Mouse (Mus musculus): ENCODE measurements at regions not wholly inside any gene's neighbourhood (a gene's known extent, or its start where the extent isn't known, plus 50 kb on each side); places are given as distances from the start of the nearest gene placed in this dataset.

DNA sequence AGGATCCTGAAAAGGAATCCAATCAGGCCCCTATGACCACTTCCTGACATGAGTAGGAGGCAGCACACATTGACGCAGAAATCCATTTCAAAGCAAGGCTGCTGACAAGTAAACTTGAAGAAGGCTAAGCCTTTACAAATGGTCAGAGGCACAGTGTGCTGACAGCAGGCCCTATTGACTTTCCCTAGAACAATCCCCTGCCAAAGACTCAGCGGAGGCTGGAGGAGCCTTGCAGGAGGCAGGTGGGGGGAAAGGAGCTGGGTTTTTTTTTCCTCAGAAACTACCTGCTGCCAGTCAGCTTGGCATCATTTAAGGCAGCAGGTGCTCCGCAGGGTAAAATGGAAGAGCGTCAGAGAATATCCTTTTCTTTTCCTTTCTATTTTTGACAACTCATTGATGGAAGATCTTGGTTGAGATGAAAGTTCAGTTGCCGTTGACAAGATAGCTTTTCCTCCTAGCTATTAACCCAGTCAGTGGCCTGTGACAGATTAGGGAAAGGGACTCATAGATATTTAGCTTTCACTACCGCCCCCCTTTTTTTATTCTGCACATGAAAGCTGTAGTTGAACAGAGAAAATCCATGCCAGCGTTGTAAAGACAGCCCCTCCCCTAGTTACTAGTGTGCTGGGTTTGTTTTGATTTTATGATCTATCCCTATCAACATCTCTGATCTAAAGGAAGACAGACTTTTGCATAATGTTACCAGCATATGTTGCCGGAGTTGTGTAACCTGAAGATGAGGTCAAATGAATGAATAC, 210.6 kb downstream of the Csnka2ip start:
- no peak overlapping the region for H3K9ac ChIP-seq (ENCODE audit: low read length)
- H3K4me2 ChIP-seq (ENCODE audit: low read depth): no peak overlapping the region
- no peaks in the 10 kb centered on the region for H3K9me3 ChIP-seq (ENCODE audit: control insufficient read depth, low read length)
- 69% methylated on average over 8 of the region's 8 CpGs for WGBS
- H3K27ac ChIP-seq (ENCODE audit: low read depth, low read length): no peak overlapping the region
- no peaks in the 10 kb centered on the region for H3K36me3 ChIP-seq (ENCODE audit: control insufficient read depth, insufficient read depth, low read length)
- H3K27me3 ChIP-seq (ENCODE audit: control insufficient read depth, insufficient read depth, low read length): no peaks in the 10 kb centered on the region
- no peaks in the 10 kb centered on the region for H3K4me1 ChIP-seq (ENCODE audit: control insufficient read depth, insufficient read depth, low read length)
- H3K4me3 ChIP-seq (ENCODE audit: low read depth, low read length): no peak overlapping the region
- ATAC-seq (ENCODE audit: insufficient read depth, low FRiP score, low TSS enrichment): no peak
- DNase-seq (ENCODE audit: low spot score): no peak

- Histone ChIP-seq H3K9ac (ENCODE audit: low read length) (no peak overlapping the region), H3K27me3 (ENCODE audit: control insufficient read depth, insufficient read depth, low read length) (no peaks in the 10 kb centered on the region), H3K4me3 (ENCODE audit: low read depth, low read length) (no peak overlapping the region), H3K36me3 (ENCODE audit: control insufficient read depth, insufficient read depth, low read length) (no peaks in the 10 kb centered on the region), H3K27ac (ENCODE audit: low read depth, low read length) (no peak overlapping the region), H3K4me2 (ENCODE audit: low read depth) (no peak overlapping the region), H3K4me1 (ENCODE audit: control insufficient read depth, insufficient read depth, low read length) (no peaks in the 10 kb centered on the region), H3K9me3 (ENCODE audit: control insufficient read depth, low read length) (no peaks in the 10 kb centered on the region)
- no peak for ATAC-seq (ENCODE audit: insufficient read depth, low FRiP score, low TSS enrichment)
- DNase-seq (ENCODE audit: low spot score): no peak
- WGBS: 80% methylated on average over 13 of the region's 13 CpGs
Measured at GRCm38 (mm10) chr16:64368608-64369399, 233.4 kb downstream of the Csnka2ip start.

GRCm38 (mm10) chr16:64347940-64348339, 254.3 kb downstream of the Csnka2ip start:
- ATAC-seq (ENCODE audit: insufficient read depth, low FRiP score, low TSS enrichment) (no peak), DNase-seq (ENCODE audit: low spot score) (no peak)
- no peaks in the 10 kb centered on the region for H3K4me1 ChIP-seq (ENCODE audit: control insufficient read depth, insufficient read depth, low read length)
- 69% methylated on average over 10 of the region's 10 CpGs for WGBS
- no peaks in the 10 kb centered on the region for H3K36me3 ChIP-seq (ENCODE audit: control insufficient read depth, insufficient read depth, low read length)
- H3K4me3 ChIP-seq (ENCODE audit: low read depth, low read length): no peak overlapping the region
- H3K27ac ChIP-seq (ENCODE audit: low read depth, low read length): no peak overlapping the region
- no peak overlapping the region for H3K9ac ChIP-seq (ENCODE audit: low read length)
- H3K27me3 ChIP-seq (ENCODE audit: control insufficient read depth, insufficient read depth, low read length): no peaks in the 10 kb centered on the region
- no peak overlapping the region for H3K4me2 ChIP-seq (ENCODE audit: low read depth)
- H3K9me3 ChIP-seq (ENCODE audit: control insufficient read depth, low read length): no peaks in the 10 kb centered on the region

DNA sequence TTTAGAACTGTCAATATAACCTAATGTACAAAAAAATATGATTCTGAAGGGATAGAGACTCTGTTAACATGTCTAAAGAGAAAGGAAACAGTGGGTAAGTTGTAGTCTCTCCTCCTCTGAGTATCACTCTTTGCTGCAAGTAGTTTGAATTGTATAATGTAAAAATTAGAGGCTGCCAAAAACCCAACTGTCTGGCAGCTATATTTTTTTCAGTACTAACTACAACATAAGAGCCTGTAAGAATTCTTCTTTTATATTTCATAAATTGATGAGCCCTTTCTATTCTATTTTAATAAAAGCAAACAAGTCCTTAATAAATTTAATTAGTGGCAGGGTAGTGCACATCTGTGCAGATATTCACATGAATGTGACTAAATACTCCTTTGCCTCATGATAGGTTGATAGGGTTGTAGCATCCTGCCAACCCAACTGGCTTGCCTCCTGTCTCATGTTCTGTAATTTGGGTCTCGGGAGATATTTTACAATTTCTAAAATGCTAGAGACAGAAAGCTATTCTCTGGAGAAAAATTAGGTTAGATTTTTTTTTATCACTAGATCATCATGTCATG, 269.2 kb downstream of the Csnka2ip start:
- ATAC-seq (ENCODE audit: insufficient read depth, low FRiP score, low TSS enrichment): no peak
- Histone ChIP-seq H3K4me1 (ENCODE audit: control insufficient read depth, insufficient read depth, low read length) (no peaks in the 10 kb centered on the region), H3K4me2 (ENCODE audit: low read depth) (no peak overlapping the region), H3K27ac (ENCODE audit: low read depth, low read length) (no peak overlapping the region), H3K4me3 (ENCODE audit: low read depth, low read length) (no peak overlapping the region), H3K36me3 (ENCODE audit: control insufficient read depth, insufficient read depth, low read length) (no peaks in the 10 kb centered on the region), H3K9ac (ENCODE audit: low read length) (no peak overlapping the region), H3K9me3 (ENCODE audit: control insufficient read depth, low read length) (no peaks in the 10 kb centered on the region), H3K27me3 (ENCODE audit: control insufficient read depth, insufficient read depth, low read length) (no peaks in the 10 kb centered on the region)
- 74% methylated on average over 1 of the region's 1 CpGs for WGBS
- no peak for DNase-seq (ENCODE audit: low spot score)

GRCm38 (mm10) chr16:64332195-64332886, 269.9 kb downstream of the Csnka2ip start:
- H3K4me2 ChIP-seq (ENCODE audit: low read depth): no peak overlapping the region
- 39% methylated on average over 8 of the region's 8 CpGs for WGBS
- no peaks in the 10 kb centered on the region for H3K27me3 ChIP-seq (ENCODE audit: control insufficient read depth, insufficient read depth, low read length)
- H3K4me3 ChIP-seq (ENCODE audit: low read depth, low read length): no peak overlapping the region
- no peak overlapping the region for H3K27ac ChIP-seq (ENCODE audit: low read depth, low read length)
- ATAC-seq (ENCODE audit: insufficient read depth, low FRiP score, low TSS enrichment) (peak; percentile 82; the same call in 1 of the 2 replicates), DNase-seq (ENCODE audit: low spot score) (peak; percentile 16)
- H3K9me3 ChIP-seq (ENCODE audit: control insufficient read depth, low read length): no peaks in the 10 kb centered on the region
- no peak overlapping the region for H3K9ac ChIP-seq (ENCODE audit: low read length)
- no peaks in the 10 kb centered on the region for H3K4me1 ChIP-seq (ENCODE audit: control insufficient read depth, insufficient read depth, low read length)
- no peaks in the 10 kb centered on the region for H3K36me3 ChIP-seq (ENCODE audit: control insufficient read depth, insufficient read depth, low read length)

GRCm38 (mm10) chr16:64329264-64330060, 272.7 kb downstream of the Csnka2ip start:
- H3K9me3 ChIP-seq (ENCODE audit: control insufficient read depth, low read length): no peaks in the 10 kb centered on the region
- no peak for DNase-seq (ENCODE audit: low spot score)
- peak; percentile 36; the same call in 1 of the 2 replicates for ATAC-seq (ENCODE audit: insufficient read depth, low FRiP score, low TSS enrichment)
- no peak overlapping the region for H3K9ac ChIP-seq (ENCODE audit: low read length)
- no peak overlapping the region for H3K4me3 ChIP-seq (ENCODE audit: low read depth, low read length)
- WGBS: 62% methylated on average over 11 of the region's 11 CpGs
- no peaks in the 10 kb centered on the region for H3K36me3 ChIP-seq (ENCODE audit: control insufficient read depth, insufficient read depth, low read length)
- no peaks in the 10 kb centered on the region for H3K4me1 ChIP-seq (ENCODE audit: control insufficient read depth, insufficient read depth, low read length)
- H3K27ac ChIP-seq (ENCODE audit: low read depth, low read length): no peak overlapping the region
- H3K4me2 ChIP-seq (ENCODE audit: low read depth): no peak overlapping the region
- no peaks in the 10 kb centered on the region for H3K27me3 ChIP-seq (ENCODE audit: control insufficient read depth, insufficient read depth, low read length)

- H3K27me3 ChIP-seq (ENCODE audit: control insufficient read depth, insufficient read depth, low read length): no peaks in the 10 kb centered on the region
- DNase-seq (ENCODE audit: low spot score): no peak
- H3K9me3 ChIP-seq (ENCODE audit: control insufficient read depth, low read length): no peaks in the 10 kb centered on the region
- no peak for ATAC-seq (ENCODE audit: insufficient read depth, low FRiP score, low TSS enrichment)
- H3K4me1 ChIP-seq (ENCODE audit: control insufficient read depth, insufficient read depth, low read length): no peaks in the 10 kb centered on the region
- H3K27ac ChIP-seq (ENCODE audit: low read depth, low read length): no peak overlapping the region
- H3K9ac ChIP-seq (ENCODE audit: low read length): no peak overlapping the region
- H3K4me3 ChIP-seq (ENCODE audit: low read depth, low read length): no peak overlapping the region
- H3K36me3 ChIP-seq (ENCODE audit: control insufficient read depth, insufficient read depth, low read length): no peaks in the 10 kb centered on the region
- WGBS: 80% methylated on average over 4 of the region's 4 CpGs
- H3K4me2 ChIP-seq (ENCODE audit: low read depth): no peak overlapping the region
Measured at GRCm38 (mm10) chr16:64318796-64319493, 283.3 kb downstream of the Csnka2ip start.
